15 mouse cellular contexts compared by ENCODE assay signal in genomic region chr6:24166772-24167171, GRCm38 (mm10). TPM values are rescaled to one million over a fixed set of nuclear protein-coding genes. Genes with fewer than 3 reads are reported as not detected.
DNase-seq lines count a peak whose midpoint lies in the region; ATAC-seq and TF ChIP-seq lines count a peak whose summit lies in the region.
"Had no signal": no experiment of that assay in that cellular context is flagged by ENCODE, and none has a peak within 500 bp of the region (broad histone marks: within the 10 kb centered on the region; RNA-seq: fewer than 3 reads in every experiment).

No protein-coding gene starts in this region.

- no peaks in the 10 kb centered on the region for H3K4me1 ChIP-seq in lung, postnatal 0 days (ENCODE audit: insufficient read depth, low read depth, low read length)
- no peaks in the 10 kb centered on the region for H3K4me1 ChIP-seq in liver, embryonic 12.5 days
- no peaks in the 10 kb centered on the region for H3K4me1 ChIP-seq in heart, embryonic 11.5 days (ENCODE audit: control insufficient read depth, insufficient read depth, low read length)
- H3K4me1 ChIP-seq: hindbrain, embryonic 13.5 days; liver, embryonic 13.5 days had no signal

- DNase-seq in cerebellum, adult 11 months: peak; percentile 37
- DNase-seq in cerebellum, postnatal 10 days: no peak
- DNase-seq in lung, postnatal 0 days (ENCODE audit: low spot score): peak; percentile 23
- no peak for DNase-seq in lung, postnatal 14 days
- peak; percentile 2 for DNase-seq in splenic B cell, adult 2 months (ENCODE audit: low read depth, low spot score)
- DNase-seq: gastrocnemius, adult 2 months; liver, embryonic 13.5 days; thymus, adult 18-20 months had no signal

- no peak overlapping the region for H3K9ac ChIP-seq in lung, postnatal 0 days (replicated peaks; ENCODE audit: low read depth)
- H3K9ac ChIP-seq in liver, embryonic 12.5 days: no peak overlapping the region
- no peak overlapping the region for H3K9ac ChIP-seq in heart, embryonic 11.5 days (ENCODE audit: low read depth, low read length)
- H3K9ac ChIP-seq: heart, embryonic 13.5 days; hindbrain, embryonic 13.5 days; liver, embryonic 13.5 days had no signal

- no peak overlapping the region for H3K27ac ChIP-seq in lung, postnatal 0 days (ENCODE audit: low read length)
- H3K27ac ChIP-seq in liver, embryonic 12.5 days: no peak overlapping the region
- H3K27ac ChIP-seq in heart, embryonic 11.5 days (ENCODE audit: low read depth, low read length): no peak overlapping the region
- H3K27ac ChIP-seq: forebrain, embryonic 10.5 days; gastrocnemius, adult 2 months; heart, embryonic 13.5 days; hindbrain, embryonic 13.5 days; layer of hippocampus, adult 2 months; liver, embryonic 13.5 days had no signal

- H3K4me3 ChIP-seq in lung, postnatal 0 days (ENCODE audit: low read depth, low read length): no peak overlapping the region
- H3K4me3 ChIP-seq in liver, embryonic 12.5 days: no peak overlapping the region
- no peak overlapping the region for H3K4me3 ChIP-seq in heart, embryonic 11.5 days (ENCODE audit: low read depth, low read length)
- H3K4me3 ChIP-seq: forebrain, embryonic 10.5 days; gastrocnemius, adult 2 months; heart, embryonic 13.5 days; hindbrain, embryonic 13.5 days; layer of hippocampus, adult 2 months; liver, embryonic 13.5 days had no signal

- no peaks in the 10 kb centered on the region for H3K27me3 ChIP-seq in lung, postnatal 0 days (replicated peaks; ENCODE audit: insufficient read depth, low read length)
- no peaks in the 10 kb centered on the region; the same call in 1 of the 2 replicates for H3K27me3 ChIP-seq in splenic B cell, adult 2 months (ENCODE audit: control insufficient read depth, insufficient read depth, low read length, poor library complexity, severe bottlenecking)
- no peaks in the 10 kb centered on the region for H3K27me3 ChIP-seq in liver, embryonic 12.5 days (replicated peaks)
- no peaks in the 10 kb centered on the region for H3K27me3 ChIP-seq in heart, embryonic 11.5 days (ENCODE audit: control insufficient read depth, insufficient read depth, low read length)
- H3K27me3 ChIP-seq: heart, embryonic 13.5 days; hindbrain, embryonic 13.5 days; liver, embryonic 13.5 days had no signal

- no peaks in the 10 kb centered on the region for H3K36me3 ChIP-seq in lung, postnatal 0 days (ENCODE audit: insufficient read depth, low read length)
- H3K36me3 ChIP-seq in splenic B cell, adult 2 months (ENCODE audit: control insufficient read depth, insufficient read depth, low read length, poor library complexity, severe bottlenecking): no peaks in the 10 kb centered on the region
- no peaks in the 10 kb centered on the region for H3K36me3 ChIP-seq in liver, embryonic 12.5 days
- no peaks in the 10 kb centered on the region for H3K36me3 ChIP-seq in heart, embryonic 11.5 days (ENCODE audit: control insufficient read depth, insufficient read depth, low read length)
- H3K36me3 ChIP-seq: forebrain, embryonic 10.5 days; heart, embryonic 13.5 days; hindbrain, embryonic 13.5 days; liver, embryonic 13.5 days had no signal

- ATAC-seq in lung, postnatal 0 days: no peak
- peak; percentile 98 for ATAC-seq in common myeloid progenitor, adult 5-6 weeks (replicated peaks; ENCODE audit: low read depth, poor library complexity, severe bottlenecking)
- no peak for ATAC-seq in liver, embryonic 12.5 days
- no peak for ATAC-seq in heart, embryonic 11.5 days (replicated peaks; ENCODE audit: insufficient number of reproducible peaks, low FRiP score, low TSS enrichment)

- no peak overlapping the region for H3K4me2 ChIP-seq in lung, postnatal 0 days (replicated peaks; ENCODE audit: low read depth, low read length)
- no peak overlapping the region for H3K4me2 ChIP-seq in liver, embryonic 12.5 days
- H3K4me2 ChIP-seq in heart, embryonic 11.5 days: no peak overlapping the region
- H3K4me2 ChIP-seq: heart, embryonic 13.5 days; hindbrain, embryonic 13.5 days; liver, embryonic 13.5 days had no signal

- no peaks in the 10 kb centered on the region for H3K9me3 ChIP-seq in lung, postnatal 0 days (ENCODE audit: low read length)
- H3K9me3 ChIP-seq in liver, embryonic 12.5 days (replicated peaks): no peaks in the 10 kb centered on the region
- no peaks in the 10 kb centered on the region for H3K9me3 ChIP-seq in heart, embryonic 11.5 days (replicated peaks; ENCODE audit: control insufficient read depth, low read length)
- H3K9me3 ChIP-seq: forebrain, embryonic 10.5 days; heart, embryonic 13.5 days; hindbrain, embryonic 13.5 days; liver, embryonic 13.5 days had no signal

- 59% methylated on average over 6 of the region's 6 CpGs for WGBS in lung, postnatal 0 days
- WGBS in liver, embryonic 12.5 days (ENCODE audit: insufficient replicate concordance): 50% methylated on average over 6 of the region's 6 CpGs
- 77% methylated on average over 6 of the region's 6 CpGs for WGBS in heart, embryonic 11.5 days (ENCODE audit: insufficient replicate concordance)

- no peak for TF ChIP-seq CTCF in lung, postnatal 0 days (IDR thresholded peaks at IDR 0.05)

- no peak for TF ChIP-seq EP300 in lung, postnatal 0 days (IDR thresholded peaks at IDR 0.05)

RNA-seq across cellular contexts. Expression of gene Slc13a1, which starts 1.1 kb away (rescaled TPM):
- polyA plus RNA-seq in lung, postnatal 0 days (2015; fragmentation: Nextera tagmentation; extraction: Ambion mirVana): not detected in 2 replicates
- not detected in 2 replicates for total RNA-seq in common myeloid progenitor, adult 5-6 weeks (2017)
- not detected in 2 replicates for polyA plus RNA-seq in liver, embryonic 12.5 days (2016; fragmentation: Nextera tagmentation; extraction: Ambion mirVana)
- 0.14 TPM in 1 of 2 replicates, not detected in the other for polyA plus RNA-seq in heart, embryonic 11.5 days (2014; fragmentation: Nextera tagmentation; extraction: Ambion mirVana)
- polyA plus RNA-seq: liver, embryonic 13.5 days had no signal

Comparison
In these comparisons a context has a peak if more than half of its experiments do, and no peak if none do; other contexts are left out.
1. DNase-seq: peak in cerebellum, adult 11 months (single experiment), lung, postnatal 0 days (single experiment) and splenic B cell, adult 2 months (single experiment); none in cerebellum, postnatal 10 days (0 of 2) and lung, postnatal 14 days (single experiment).